Mouse (Mus musculus): ENCODE data around the gene Fgfr2.

DNA sequence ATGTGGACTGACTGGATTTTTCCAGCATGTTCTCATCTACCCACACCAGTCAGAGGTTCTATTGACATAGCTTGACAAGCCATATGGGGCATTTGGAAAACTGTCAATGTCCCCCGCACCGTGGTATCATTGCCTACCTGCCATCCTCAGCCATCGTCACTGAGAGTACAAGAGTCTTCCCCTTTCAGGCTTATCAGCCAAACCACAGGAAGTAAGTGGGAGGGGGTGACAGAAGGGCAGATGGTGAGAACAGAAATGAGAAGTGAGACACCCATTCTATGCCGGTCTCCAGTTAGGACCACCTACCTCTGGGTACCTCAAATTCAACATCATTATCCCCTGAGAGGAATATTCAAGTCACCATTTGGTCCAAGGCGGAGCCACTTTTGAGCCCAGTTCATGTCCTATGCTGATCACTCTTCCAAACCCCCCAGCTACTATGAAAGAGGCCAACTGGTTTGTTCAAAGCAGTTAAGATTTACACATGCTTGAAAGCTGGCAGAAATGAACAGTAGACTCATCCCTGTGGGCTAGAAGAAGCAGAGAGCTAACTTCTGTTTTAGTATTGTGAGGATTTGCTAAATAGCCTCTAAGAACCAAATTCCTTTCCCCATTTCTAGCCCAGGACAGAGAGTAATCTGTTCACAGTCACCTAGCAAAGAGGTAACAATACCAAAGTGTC, 757.3 kb downstream of the Fgfr2 start:
- TF ChIP-seq CTCF (IDR thresholded peaks at IDR 0.05; ENCODE audit: control insufficient read depth, insufficient read depth, insufficient read length), result no peak
- TF ChIP-seq MYOD1 (IDR thresholded peaks at IDR 0.05; ENCODE audit: control insufficient read depth, insufficient read length, low read depth), result no peak
- TF ChIP-seq MAX (IDR thresholded peaks at IDR 0.05), result no peak
- TF ChIP-seq CEBPB (IDR thresholded peaks at IDR 0.05; ENCODE audit: low read depth), result no peak
- TF ChIP-seq USF1 (IDR thresholded peaks at IDR 0.05; ENCODE audit: low read depth), result no peak
- TF ChIP-seq FOSL1 (IDR thresholded peaks at IDR 0.05; ENCODE audit: insufficient read depth, low read length, poor library complexity, severe bottlenecking), result no peak
- TF ChIP-seq MYOG (IDR thresholded peaks at IDR 0.05; ENCODE audit: control insufficient read depth, extremely low read depth, insufficient read length), result no peak
